Mouse (Mus musculus): ENCODE data around the gene Kat6b. TPM values are rescaled to one million over a fixed set of nuclear protein-coding genes. Genes with fewer than 3 reads are reported as not detected.

Gene Kat6b
- polyA plus RNA-seq (2021): 21.4 TPM

DNA sequence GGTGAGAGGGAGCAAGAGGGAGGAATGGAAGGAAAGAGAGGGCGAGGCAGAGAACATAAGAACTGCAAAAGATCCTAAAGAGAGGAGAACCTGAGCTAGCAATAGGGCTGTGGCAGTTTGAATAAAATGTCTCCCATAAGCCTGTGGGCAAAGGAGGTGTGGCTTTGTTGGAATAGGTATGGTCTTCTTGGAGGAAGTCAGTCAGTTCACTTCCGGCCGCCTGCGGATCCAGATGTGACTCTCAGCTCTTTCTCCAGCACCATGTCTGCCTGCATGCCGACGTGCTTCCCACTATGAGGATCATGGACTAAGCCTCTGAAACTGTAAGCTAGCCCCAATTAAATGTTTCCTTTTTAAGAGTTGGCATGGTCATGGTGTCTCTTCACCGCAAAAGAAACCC, at the start of gene Kat6b:
Gene Kat6b (plus strand): TSS at position 204 of the 400 bp plus-strand sequence.
- in situ Hi-C loops (cut with MboI; ENCODE audit: low pct_unique_long_range_greater_than_20kb): loop anchor here (10.0 kb wide), 1 partner anchor 326 kb away; no protein-coding TSS in a partner anchor
- no peak for DNase-seq (ENCODE audit: low read depth, low spot score)
- no peak for TF ChIP-seq CTCF (IDR thresholded peaks at IDR 0.05)
- H3K27me3 ChIP-seq: no peaks in the 10 kb centered on the region
- CTCF ChIA-PET: interaction anchor here (1.5 kb wide), 1 partner anchor 10 kb away, joined by 3 read pairs; no protein-coding TSS in a partner anchor
- POLR2A ChIA-PET: no interaction called here
- ATAC-seq: no peak

DNA sequence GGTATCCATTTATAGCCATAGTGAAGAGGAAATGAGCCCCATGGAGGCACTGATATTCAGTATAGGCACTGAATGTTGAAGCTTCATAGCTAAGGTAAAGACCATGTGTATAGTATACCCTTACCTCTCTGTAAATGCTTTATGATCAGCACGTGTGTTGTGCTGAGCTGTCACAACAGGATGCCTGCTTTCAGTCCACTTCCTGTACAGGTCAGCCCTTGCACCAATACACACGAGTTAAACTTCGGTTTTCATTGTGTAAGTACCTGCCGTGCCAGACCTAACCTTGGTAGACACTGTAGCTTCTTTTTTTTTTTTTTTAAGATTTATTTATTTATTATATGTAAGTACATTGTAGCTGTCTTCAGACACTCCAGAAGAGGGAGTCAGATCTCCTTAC, 47.8 kb upstream of the Kat6b start:
- no peak for ATAC-seq
- DNase-seq (ENCODE audit: low read depth, low spot score): no peak
- TF ChIP-seq CTCF (IDR thresholded peaks at IDR 0.05): no peak
- in situ Hi-C loops (cut with MboI; ENCODE audit: low pct_unique_long_range_greater_than_20kb): no loop called here
- ChIA-PET CTCF (interaction anchor here (1.6 kb wide), 1 partner anchor 12 kb away, joined by 3 read pairs; no protein-coding TSS in a partner anchor), POLR2A (no interaction called here)
- H3K27me3 ChIP-seq: no peaks in the 10 kb centered on the region

DNA sequence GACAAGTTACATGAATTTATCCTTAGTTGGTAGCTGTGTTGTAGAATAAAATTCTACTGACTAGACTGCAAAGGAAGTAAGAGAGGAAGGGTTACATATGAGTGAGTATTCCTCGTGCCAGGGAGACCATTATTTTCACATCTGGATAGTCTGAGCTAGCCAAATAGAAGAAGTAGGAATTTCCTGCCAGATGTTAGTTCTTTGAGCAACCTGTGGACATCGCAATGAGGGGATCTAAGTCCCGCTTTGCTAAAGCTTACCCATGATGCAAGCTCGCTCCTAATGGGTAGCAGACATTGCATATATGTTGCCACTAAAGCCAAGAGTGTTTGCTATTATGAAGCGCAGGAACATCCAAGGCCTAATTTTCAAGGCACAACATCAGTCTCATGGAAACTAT, 47.2 kb upstream of the Kat6b start:
- no peak for TF ChIP-seq CTCF (IDR thresholded peaks at IDR 0.05)
- ATAC-seq (no peak), DNase-seq (ENCODE audit: low read depth, low spot score) (no peak)
- POLR2A ChIA-PET: no interaction called here
- CTCF ChIA-PET: interaction anchor here (1.6 kb wide), 1 partner anchor 13 kb away, joined by 3 read pairs; no protein-coding TSS in a partner anchor
- in situ Hi-C loops (cut with MboI; ENCODE audit: low pct_unique_long_range_greater_than_20kb): no loop called here
- no peaks in the 10 kb centered on the region for H3K27me3 ChIP-seq

DNA sequence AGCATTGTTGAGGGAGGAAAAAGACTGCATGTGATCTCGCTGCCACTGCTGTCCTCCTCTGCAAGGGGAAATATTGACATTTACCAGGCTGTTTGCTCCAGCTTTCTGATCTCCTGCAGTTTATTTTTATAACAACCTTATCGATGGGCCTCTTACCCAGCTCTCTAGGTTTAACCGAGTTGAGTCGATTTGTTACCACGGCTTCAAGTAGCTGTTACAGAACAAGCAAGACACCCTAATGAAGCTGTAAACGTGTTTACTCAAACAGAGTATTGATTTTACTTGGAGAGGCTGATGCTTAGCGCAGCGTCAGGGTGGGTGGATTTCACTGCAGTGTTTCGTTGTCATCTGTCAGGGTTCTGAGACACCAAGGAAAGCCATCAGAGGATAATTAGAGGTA, 46.5 kb upstream of the Kat6b start:
- no peak for TF ChIP-seq CTCF (IDR thresholded peaks at IDR 0.05)
- no peaks in the 10 kb centered on the region for H3K27me3 ChIP-seq
- in situ Hi-C loops (cut with MboI; ENCODE audit: low pct_unique_long_range_greater_than_20kb): no loop called here
- ChIA-PET POLR2A (no interaction called here), CTCF (interaction anchor here (1.6 to 2.1 kb wide), 2 partner anchors 8 to 13 kb away, joined by 3 to 8 read pairs; no protein-coding TSS in a partner anchor)
- ATAC-seq (no peak), DNase-seq (ENCODE audit: low read depth, low spot score) (no peak)

DNA sequence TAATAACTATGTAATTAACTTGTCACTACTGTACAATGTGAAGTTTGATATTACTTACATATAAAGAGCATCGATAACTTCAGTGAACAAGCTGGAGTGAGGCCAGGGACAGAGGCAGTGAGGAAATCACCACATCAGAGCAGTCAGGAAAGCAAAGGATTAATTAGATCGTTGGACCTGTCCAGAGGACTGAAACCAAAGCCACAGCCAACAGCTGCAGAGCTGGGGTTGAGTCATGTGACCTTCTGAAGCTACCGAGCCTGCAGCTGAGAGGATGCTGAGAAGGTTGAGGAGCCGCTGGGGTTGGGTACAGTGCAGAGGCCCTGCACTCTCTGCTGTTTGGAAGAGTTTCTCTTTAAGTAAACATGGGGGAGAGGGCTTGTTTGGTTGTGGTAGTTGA, 41.4 kb upstream of the Kat6b start:
- ATAC-seq: no peak
- no peak for TF ChIP-seq CTCF (IDR thresholded peaks at IDR 0.05)
- ChIA-PET POLR2A (no interaction called here), CTCF (no interaction called here)
- H3K27me3 ChIP-seq: no peaks in the 10 kb centered on the region
- peak; percentile 25 for DNase-seq (ENCODE audit: low read depth, low spot score)
- in situ Hi-C loops (cut with MboI; ENCODE audit: low pct_unique_long_range_greater_than_20kb): no loop called here

DNA sequence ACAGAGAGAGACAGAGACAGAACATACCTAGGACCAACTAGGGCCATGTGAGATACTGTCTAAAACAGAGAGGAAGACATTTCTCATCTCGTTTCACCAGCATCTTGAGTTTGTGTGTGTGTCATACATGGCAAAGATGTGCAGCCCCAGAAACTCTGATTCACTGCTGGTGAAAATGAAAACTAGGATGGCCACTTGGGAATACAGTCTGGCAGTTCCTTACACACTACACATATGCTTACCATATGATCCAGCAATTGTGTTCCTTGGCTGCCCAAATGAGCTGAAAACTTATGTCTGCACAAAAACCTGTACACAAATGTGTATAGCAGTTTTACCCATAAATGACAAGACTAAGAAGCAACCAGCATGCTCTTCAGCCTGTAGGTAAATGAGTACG, 40.7 kb upstream of the Kat6b start:
- in situ Hi-C loops (cut with MboI; ENCODE audit: low pct_unique_long_range_greater_than_20kb): no loop called here
- DNase-seq (ENCODE audit: low read depth, low spot score): no peak
- no peak for ATAC-seq
- POLR2A ChIA-PET: no interaction called here
- CTCF ChIA-PET: no interaction called here
- H3K27me3 ChIP-seq: no peaks in the 10 kb centered on the region
- no peak for TF ChIP-seq CTCF (IDR thresholded peaks at IDR 0.05)

DNA sequence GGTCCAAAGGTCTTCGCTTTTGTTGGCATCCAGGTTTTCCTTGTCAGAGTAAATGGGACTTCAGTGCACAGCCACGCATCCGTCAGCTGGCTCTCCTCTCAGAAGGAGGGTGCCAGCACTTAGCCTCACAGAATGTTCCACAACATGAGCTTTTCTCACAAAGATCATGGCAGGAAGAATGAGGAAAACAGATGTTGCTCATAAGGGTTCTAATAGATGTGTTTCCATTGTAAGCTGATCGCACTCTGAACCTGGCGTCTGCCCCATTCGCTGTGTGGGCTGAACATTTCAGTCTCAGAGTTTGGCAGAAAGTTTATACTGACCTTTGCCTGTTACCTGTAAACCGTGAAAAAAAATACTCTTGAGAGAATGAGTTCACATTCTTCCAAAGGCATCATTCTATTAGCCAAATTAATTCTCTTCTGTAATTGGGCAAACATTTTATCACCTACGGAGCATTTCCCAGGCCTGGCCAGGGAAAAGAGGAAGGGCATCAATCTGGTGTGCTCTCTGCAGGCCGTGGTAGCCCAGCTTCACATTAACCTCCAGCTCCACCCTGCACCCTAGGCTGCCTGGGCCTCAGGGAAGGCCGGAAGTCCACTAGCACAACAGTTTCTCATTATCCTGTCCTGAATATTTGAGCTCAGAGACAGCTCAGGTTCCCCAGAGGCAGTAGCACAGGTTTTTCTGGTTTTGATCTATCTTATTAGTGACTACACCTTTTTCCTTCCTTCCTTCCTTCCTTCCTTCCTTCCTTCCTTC, 39.3 kb upstream of the Kat6b start:
- in situ Hi-C loops (cut with MboI; ENCODE audit: low pct_unique_long_range_greater_than_20kb): no loop called here
- H3K27me3 ChIP-seq: no peaks in the 10 kb centered on the region
- ATAC-seq (no peak), DNase-seq (ENCODE audit: low read depth, low spot score) (no peak)
- no peak for TF ChIP-seq CTCF (IDR thresholded peaks at IDR 0.05)
- CTCF ChIA-PET: no interaction called here
- POLR2A ChIA-PET: interaction anchor here (0.6 kb wide), 1 partner anchor 392 kb away, joined by 3 read pairs; no protein-coding TSS in a partner anchor

DNA sequence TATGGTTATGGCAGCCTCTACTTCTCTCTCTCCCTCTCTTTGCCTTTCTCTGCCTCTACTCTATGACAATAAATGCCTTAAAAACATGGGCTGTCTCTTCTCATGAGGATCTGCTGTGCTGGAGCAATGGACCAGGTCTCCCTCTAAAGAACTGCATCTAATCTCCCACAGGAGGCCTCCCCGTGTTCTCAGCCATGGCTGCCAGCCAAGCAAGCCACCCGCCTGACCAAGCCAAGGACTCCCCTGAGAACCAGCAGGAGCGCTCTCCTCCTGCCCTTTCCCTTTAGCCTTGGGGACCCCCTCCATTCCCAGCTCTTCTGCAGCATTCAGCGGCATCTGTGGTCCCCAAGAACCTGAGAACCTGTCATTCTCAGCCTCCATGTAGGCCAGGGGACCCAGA, 28.7 kb upstream of the Kat6b start:
- in situ Hi-C loops (cut with MboI; ENCODE audit: low pct_unique_long_range_greater_than_20kb): no loop called here
- no peak for ATAC-seq

DNA sequence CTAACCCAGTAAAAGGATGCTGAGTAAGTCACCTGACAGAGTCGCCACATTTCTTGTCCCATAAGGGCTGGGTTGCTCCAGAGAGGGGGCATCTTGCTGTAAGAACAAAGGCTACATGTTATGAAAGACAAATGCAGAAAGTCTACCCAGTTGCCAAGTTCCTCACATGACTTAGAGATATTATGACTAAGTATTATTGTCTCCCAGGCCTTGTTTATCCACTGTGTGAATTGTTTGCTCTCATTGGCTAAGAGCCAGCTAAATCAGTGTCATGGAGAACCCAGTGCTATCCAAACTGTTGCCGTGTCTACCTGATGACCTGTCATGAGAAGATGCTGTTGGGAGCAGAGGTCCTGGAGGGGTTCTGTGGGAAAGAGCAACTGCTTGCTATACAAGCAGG, 27.3 kb upstream of the Kat6b start:
- DNase-seq (ENCODE audit: low read depth, low spot score) (no peak), ATAC-seq (no peak)
- TF ChIP-seq CTCF (IDR thresholded peaks at IDR 0.05): no peak
- no peaks in the 10 kb centered on the region for H3K27me3 ChIP-seq
- in situ Hi-C loops (cut with MboI; ENCODE audit: low pct_unique_long_range_greater_than_20kb): no loop called here
- CTCF ChIA-PET: no interaction called here
- POLR2A ChIA-PET: no interaction called here

More for the DNA sequence above, 28.7 kb upstream of the Kat6b start:
- no peaks in the 10 kb centered on the region for H3K27me3 ChIP-seq
- POLR2A ChIA-PET: no interaction called here
- DNase-seq (ENCODE audit: low read depth, low spot score): no peak
- CTCF ChIA-PET: no interaction called here
- no peak for TF ChIP-seq CTCF (IDR thresholded peaks at IDR 0.05)

DNA sequence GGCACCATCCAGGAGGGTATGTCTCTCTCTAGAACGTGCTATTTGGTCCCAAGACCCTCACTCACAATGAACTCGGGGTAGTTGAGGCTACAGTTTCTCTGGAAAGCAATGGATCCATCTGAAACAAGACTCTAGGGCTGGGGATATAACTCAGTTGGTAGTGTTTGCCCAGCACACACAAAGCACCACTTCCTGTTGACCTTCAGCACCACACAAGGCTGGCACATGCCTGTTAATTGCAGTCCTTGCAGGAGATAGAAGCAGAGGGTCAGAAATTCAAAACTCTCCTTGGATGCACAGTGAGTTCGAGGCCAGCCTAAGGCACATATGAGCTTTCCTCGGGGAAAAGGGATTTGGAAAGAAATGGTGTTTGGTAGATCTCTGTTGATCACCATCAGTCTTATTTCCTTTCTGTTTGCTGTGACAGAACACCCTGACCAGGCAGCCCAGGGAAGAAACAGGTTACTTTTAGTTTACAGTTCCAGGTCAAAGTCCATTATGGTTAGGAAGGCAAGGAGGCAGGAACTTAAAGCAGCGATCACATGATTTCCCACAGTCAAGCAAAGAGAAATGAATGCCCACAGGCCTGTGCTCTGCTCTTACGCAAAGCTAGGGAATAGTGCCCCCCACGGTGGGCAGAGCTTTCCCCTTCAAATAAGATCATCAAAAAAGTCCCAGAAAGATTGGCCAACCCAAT, 25.4 kb upstream of the Kat6b start:
- no peaks in the 10 kb centered on the region for H3K27me3 ChIP-seq
- POLR2A ChIA-PET: no interaction called here
- TF ChIP-seq CTCF (IDR thresholded peaks at IDR 0.05): no peak
- DNase-seq (ENCODE audit: low read depth, low spot score) (no peak), ATAC-seq (no peak)
- CTCF ChIA-PET: no interaction called here
- in situ Hi-C loops (cut with MboI; ENCODE audit: low pct_unique_long_range_greater_than_20kb): no loop called here

DNA sequence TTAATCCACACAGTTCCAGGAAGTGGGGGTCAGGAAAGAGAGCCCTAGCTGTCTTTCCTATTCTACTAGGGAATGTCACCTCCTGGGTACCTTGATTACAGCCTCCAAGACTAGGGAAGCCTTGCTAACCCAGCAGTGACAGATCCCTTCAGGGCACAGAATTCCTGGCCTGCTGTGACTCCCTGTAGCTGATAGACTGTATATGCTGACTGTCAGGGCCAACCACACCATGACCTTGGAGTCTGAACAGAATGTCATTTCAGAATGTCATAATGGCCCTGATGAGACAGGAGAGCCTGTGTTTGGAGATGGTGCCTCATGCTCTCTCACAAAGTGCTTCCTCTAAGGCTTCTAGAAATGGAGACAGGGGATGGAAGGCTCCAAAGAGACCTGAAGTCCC, 24.7 kb upstream of the Kat6b start:
- ATAC-seq (no peak), DNase-seq (ENCODE audit: low read depth, low spot score) (no peak)
- ChIA-PET CTCF (no interaction called here), POLR2A (no interaction called here)
- in situ Hi-C loops (cut with MboI; ENCODE audit: low pct_unique_long_range_greater_than_20kb): no loop called here
- no peak for TF ChIP-seq CTCF (IDR thresholded peaks at IDR 0.05)
- H3K27me3 ChIP-seq: no peaks in the 10 kb centered on the region

All from Patski (cell line).